Comparison of ENCODE assay signal across 9 mouse cellular contexts in genomic region chr7:112656141-112656662, GRCm38 (mm10). TPM values are rescaled to one million over a fixed set of nuclear protein-coding genes. Genes with fewer than 3 reads are reported as not detected.
DNase-seq lines count a peak whose midpoint lies in the region; ATAC-seq and TF ChIP-seq lines count a peak whose summit lies in the region.
"Had no signal": no experiment of that assay in that cellular context is flagged by ENCODE, and none has a peak within 500 bp of the region (broad histone marks: within the 10 kb centered on the region; RNA-seq: fewer than 3 reads in every experiment).

No protein-coding gene starts in this region.

- no peaks in the 10 kb centered on the region for H3K36me3 ChIP-seq in liver, adult 2 months (ENCODE audit: control insufficient read depth, insufficient read depth, low read length)
- H3K36me3 ChIP-seq: limb, embryonic 15.5 days had no signal

- peak; percentile 38 for DNase-seq in gastrocnemius, adult 18-20 months (ENCODE audit: low spot score)
- DNase-seq in gastrocnemius, adult 8-10 months (ENCODE audit: low spot score in 2 of 2), result no peak
- DNase-seq in heart, postnatal 10 days, result peak; percentile 94 to 95
- DNase-seq in liver, adult 2 months (ENCODE audit: extremely low read depth, low read depth, low spot score), result peak; percentile 43
- peak; percentile 61 for DNase-seq in testis, postnatal 10 days (ENCODE audit: low spot score)
- no peak for DNase-seq in spleen, postnatal 14 days (ENCODE audit: low spot score in 2 of 2)

- peak overlapping the region; percentile 43; the same call in 1 of the 2 replicates for H3K27ac ChIP-seq in liver, adult 2 months (replicated peaks; ENCODE audit: insufficient read depth, low read depth, low read length)
- H3K27ac ChIP-seq: limb, embryonic 15.5 days had no signal

- intact Hi-C loops in heart, postnatal 10 days (cut with DNase I), result loop anchor here (1.0 to 5.0 kb wide), 2 partner anchors 23 to 94 kb away; partner anchors contain the start of gene Tead1

- no peak for ATAC-seq in frontal cortex, adult (ENCODE audit: low TSS enrichment)
- ATAC-seq in CD4-positive, CD25-positive, alpha-beta regulatory T cell, adult 4 months, result no peak

- H3K79me2 ChIP-seq in liver, adult 2 months (ENCODE audit: control insufficient read depth, insufficient read depth, low read length), result no peaks in the 10 kb centered on the region

- no peak for TF ChIP-seq POLR2A in liver, adult 2 months (IDR thresholded peaks at IDR 0.05; ENCODE audit: extremely low read depth, insufficient read depth, low read length)

- TF ChIP-seq CTCF in liver, adult 2 months (IDR thresholded peaks at IDR 0.05; ENCODE audit: low read depth, low read length), result no peak

- H3K4me1 ChIP-seq in liver, adult 2 months (ENCODE audit: control insufficient read depth, insufficient read depth, low read length), result peaks cover 4% of the 10 kb centered on the region; the same call in 1 of the 2 replicates

- no peak overlapping the region for H3K9ac ChIP-seq in liver, adult 2 months (ENCODE audit: low read depth, low read length)
- H3K9ac ChIP-seq: limb, embryonic 15.5 days had no signal

- H3K4me3 ChIP-seq in liver, adult 2 months (ENCODE audit: insufficient read depth, low read depth, low read length), result no peak overlapping the region
- H3K4me3 ChIP-seq: limb, embryonic 15.5 days had no signal

- 28% methylated on average over 9 of the region's 9 CpGs for WGBS in liver, adult 2 months

- peaks cover 2% of the 10 kb centered on the region; the same call in 1 of the 2 replicates for H3K27me3 ChIP-seq in liver, adult 2 months (ENCODE audit: control insufficient read depth, insufficient read depth, low read length)
- H3K27me3 ChIP-seq: limb, embryonic 15.5 days had no signal

RNA-seq across cellular contexts. Expression of gene Tead1, which starts 22.9 kb away (rescaled TPM):
- 100 to 1,000 TPM; 217 to 238 TPM for total RNA-seq in gastrocnemius, adult 18-20 months (2021)
- 100 to 1,000 TPM; 165 to 271 (median 210) TPM for total RNA-seq in gastrocnemius, adult 8-10 months (2022)
- 100 to 1,000 TPM; 134 to 147 TPM for total RNA-seq in heart, postnatal 10 days (2021)
- 4.1 and 5.9 TPM in 2 replicates for total RNA-seq in liver, adult 2 months (2014; rRNA removed)
- polyA plus RNA-seq in liver, adult 2 months (2012; rRNA removed), result 2.2 and 2.3 TPM in 2 replicates
- polyA plus RNA-seq in CD4-positive, CD25-positive, alpha-beta regulatory T cell, adult 4 months (2017; shearing (Covaris generic)), result under 1 TPM; 0.03 to 0.61 TPM

Comparison
In these comparisons a context has a peak if more than half of its experiments do, and no peak if none do; other contexts are left out.
1. DNase-seq: peak in gastrocnemius, adult 18-20 months (single experiment), heart, postnatal 10 days (2 of 2), liver, adult 2 months (single experiment) and testis, postnatal 10 days (single experiment); none in gastrocnemius, adult 8-10 months (0 of 2) and spleen, postnatal 14 days (0 of 2).
2. RNA of gene Tead1, which starts 22.9 kb away (total RNA-seq): 217 to 238 TPM in gastrocnemius, adult 18-20 months, 165 to 271 TPM in gastrocnemius, adult 8-10 months and 134 to 147 TPM in heart, postnatal 10 days; 4.1 to 5.9 TPM in liver, adult 2 months; every median in the first group is over 10 times any median in the second.